Mouse (Mus musculus): ENCODE data around the gene Cic. TPM values are rescaled to one million over a fixed set of nuclear protein-coding genes. Genes with fewer than 3 reads are reported as not detected.
"Not testable (repeated sequence)": the region's sequence is repeated elsewhere in the genome, so short reads cannot be mapped to it uniquely, and the experiment has no call there.

Cic gene
- polyA plus RNA-seq, 1 experiment from 2014 or later = 38.0 TPM

DNA sequence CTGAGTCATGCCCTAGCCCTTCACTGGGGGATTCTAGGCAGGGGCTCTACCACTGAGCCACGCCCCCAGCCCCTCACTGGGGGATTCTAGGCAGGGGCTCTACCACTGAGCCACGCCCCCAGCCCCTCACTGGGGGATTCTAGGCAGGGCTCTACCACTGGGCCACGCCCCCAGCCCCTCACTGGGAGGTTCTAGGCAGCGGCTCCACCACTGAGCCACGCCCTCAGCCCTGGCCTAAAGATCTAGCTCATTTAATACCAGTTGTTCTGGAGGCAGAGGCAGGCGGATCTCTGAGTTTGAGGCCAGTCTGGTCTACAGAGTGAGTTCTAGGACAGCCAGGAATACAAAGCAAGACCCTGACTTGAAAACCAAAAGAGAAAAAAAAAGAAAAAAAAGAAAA lies 57.9 kb downstream of the Cic start:
- H3K4me1 ChIP-seq (replicated peaks; ENCODE audit: control insufficient read depth, insufficient read depth, low read length); ATAC-seq (replicated peaks; ENCODE audit: low FRiP score, low TSS enrichment, low read depth); H3K4me2 ChIP-seq (ENCODE audit: low read length); H3K9ac ChIP-seq (ENCODE audit: low read length); DNase-seq (ENCODE audit: low spot score); H3K4me3 ChIP-seq (ENCODE audit: low read depth, low read length); H3K9me3 ChIP-seq (ENCODE audit: control insufficient read depth, low read length); H3K27ac ChIP-seq (ENCODE audit: low read depth); H3K27me3 ChIP-seq (replicated peaks; ENCODE audit: control insufficient read depth, insufficient read depth, low read length): not testable (repeated sequence)
- 91% methylated on average over 5 of the region's 6 CpGs for WGBS
- peaks cover 11% of the 10 kb centered on the region for H3K36me3 ChIP-seq (ENCODE audit: control insufficient read depth, insufficient read depth, low read length)

DNA sequence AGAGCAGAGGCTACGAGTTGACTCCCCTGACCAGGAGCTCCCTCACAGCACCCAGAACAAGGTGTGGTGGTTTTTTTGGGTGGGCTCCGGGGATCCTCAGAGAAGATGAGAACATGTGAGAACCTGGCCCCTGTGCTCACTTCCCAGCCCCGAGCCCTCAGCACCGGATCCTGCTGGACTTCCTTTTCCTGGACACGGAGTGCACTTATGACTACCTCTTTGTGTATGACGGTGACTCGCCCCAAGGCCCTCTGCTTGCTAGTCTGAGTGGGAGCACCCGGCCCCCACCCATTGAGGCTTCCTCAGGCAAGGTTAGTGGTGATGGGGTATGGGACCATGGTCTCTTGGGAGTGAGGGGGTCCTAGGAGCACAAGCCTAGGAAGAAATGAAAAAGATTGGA lies 58.7 kb downstream of the Cic start:
- Histone ChIP-seq H3K9ac (ENCODE audit: low read length) (no peak overlapping the region), H3K4me1 (replicated peaks; ENCODE audit: control insufficient read depth, insufficient read depth, low read length) (peaks cover 10% of the 10 kb centered on the region), H3K9me3 (ENCODE audit: control insufficient read depth, low read length) (no peaks in the 10 kb centered on the region), H3K36me3 (ENCODE audit: control insufficient read depth, insufficient read depth, low read length) (peaks cover 19% of the 10 kb centered on the region), H3K27me3 (replicated peaks; ENCODE audit: control insufficient read depth, insufficient read depth, low read length) (no peaks in the 10 kb centered on the region), H3K27ac (ENCODE audit: low read depth) (no peak overlapping the region), H3K4me3 (ENCODE audit: low read depth, low read length) (no peak overlapping the region), H3K4me2 (ENCODE audit: low read length) (no peak overlapping the region)
- WGBS = 87% methylated on average over 8 of the region's 8 CpGs
- DNase-seq (ENCODE audit: low spot score) (no peak), ATAC-seq (replicated peaks; ENCODE audit: low FRiP score, low TSS enrichment, low read depth) (no peak)

DNA sequence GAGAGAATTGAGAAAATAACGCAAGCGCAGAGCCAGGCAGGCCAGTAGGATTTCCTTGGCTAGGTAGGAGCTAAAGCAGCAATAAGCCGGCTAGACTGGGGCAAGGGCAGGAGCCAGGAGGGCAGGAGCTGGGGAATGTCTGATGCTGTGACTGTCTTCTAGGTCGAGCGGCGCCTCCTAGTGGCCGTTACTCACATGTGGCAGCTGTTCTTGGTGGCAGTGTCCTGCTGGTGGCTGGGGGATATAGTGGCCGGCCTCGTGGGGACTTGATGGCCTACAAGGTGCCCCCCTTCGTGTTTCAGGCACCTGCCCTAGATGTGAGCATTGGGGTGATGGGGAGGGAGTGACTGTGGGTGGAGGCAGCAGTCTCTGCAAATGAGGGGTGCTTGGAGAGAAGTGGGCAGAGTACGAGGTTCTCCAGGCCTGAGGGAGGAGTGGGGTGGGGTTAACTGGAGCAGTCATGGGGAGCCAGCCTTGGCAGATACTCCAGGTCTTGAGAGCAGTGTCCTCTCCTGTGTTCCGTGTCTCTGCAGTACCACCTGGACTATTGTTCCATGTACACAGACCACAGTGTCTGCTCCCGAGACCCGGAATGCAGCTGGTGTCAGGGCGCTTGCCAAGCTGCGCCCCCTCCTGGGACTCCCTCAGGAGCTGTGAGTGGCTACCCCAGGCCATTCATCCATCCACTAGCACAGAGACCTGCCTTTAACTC lies 66.2 kb downstream of the Cic start:
- H3K27ac ChIP-seq (ENCODE audit: low read depth) = no peak overlapping the region
- no peak overlapping the region for H3K9ac ChIP-seq (ENCODE audit: low read length)
- H3K27me3 ChIP-seq (replicated peaks; ENCODE audit: control insufficient read depth, insufficient read depth, low read length) = no peaks in the 10 kb centered on the region
- DNase-seq (ENCODE audit: low spot score) (peak; percentile 79), ATAC-seq (replicated peaks; ENCODE audit: low FRiP score, low TSS enrichment, low read depth) (peak; percentile 51)
- no peaks in the 10 kb centered on the region for H3K9me3 ChIP-seq (ENCODE audit: control insufficient read depth, low read length)
- H3K36me3 ChIP-seq (ENCODE audit: control insufficient read depth, insufficient read depth, low read length) = peaks cover 58% of the 10 kb centered on the region
- H3K4me2 ChIP-seq (ENCODE audit: low read length) = no peak overlapping the region
- no peak overlapping the region for H3K4me3 ChIP-seq (ENCODE audit: low read depth, low read length)
- 42% methylated on average over 16 of the region's 16 CpGs for WGBS
- H3K4me1 ChIP-seq (replicated peaks; ENCODE audit: control insufficient read depth, insufficient read depth, low read length) = no peaks in the 10 kb centered on the region

DNA sequence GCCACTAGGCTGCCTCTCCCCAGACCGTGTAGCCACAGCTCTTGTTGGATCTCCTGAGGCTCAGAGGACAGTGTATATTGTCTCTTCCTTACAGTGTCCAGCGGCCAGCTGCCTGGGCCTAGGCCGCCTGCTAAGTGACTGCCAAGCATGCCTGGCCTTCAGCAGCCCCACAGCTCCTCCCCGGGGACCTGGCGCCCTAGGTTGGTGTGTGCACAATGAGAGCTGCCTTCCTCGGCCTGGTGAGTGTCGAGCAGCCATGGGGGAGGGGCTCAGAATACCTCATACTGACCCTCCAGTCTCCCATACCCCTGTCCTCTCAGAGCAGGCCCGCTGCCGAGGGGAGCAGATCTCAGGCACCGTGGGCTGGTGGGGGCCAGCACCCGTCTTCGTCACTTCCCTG lies 67.0 kb downstream of the Cic start:
- Histone ChIP-seq H3K27me3 (replicated peaks; ENCODE audit: control insufficient read depth, insufficient read depth, low read length) (no peaks in the 10 kb centered on the region), H3K27ac (ENCODE audit: low read depth) (no peak overlapping the region), H3K9me3 (ENCODE audit: control insufficient read depth, low read length) (no peaks in the 10 kb centered on the region), H3K4me3 (ENCODE audit: low read depth, low read length) (no peak overlapping the region), H3K36me3 (ENCODE audit: control insufficient read depth, insufficient read depth, low read length) (peaks cover 58% of the 10 kb centered on the region), H3K4me2 (ENCODE audit: low read length) (no peak overlapping the region), H3K9ac (ENCODE audit: low read length) (no peak overlapping the region), H3K4me1 (replicated peaks; ENCODE audit: control insufficient read depth, insufficient read depth, low read length) (no peaks in the 10 kb centered on the region)
- DNase-seq (ENCODE audit: low spot score) = no peak
- WGBS = 85% methylated on average over 12 of the region's 12 CpGs
- ATAC-seq (replicated peaks; ENCODE audit: low FRiP score, low TSS enrichment, low read depth) = no peak

DNA sequence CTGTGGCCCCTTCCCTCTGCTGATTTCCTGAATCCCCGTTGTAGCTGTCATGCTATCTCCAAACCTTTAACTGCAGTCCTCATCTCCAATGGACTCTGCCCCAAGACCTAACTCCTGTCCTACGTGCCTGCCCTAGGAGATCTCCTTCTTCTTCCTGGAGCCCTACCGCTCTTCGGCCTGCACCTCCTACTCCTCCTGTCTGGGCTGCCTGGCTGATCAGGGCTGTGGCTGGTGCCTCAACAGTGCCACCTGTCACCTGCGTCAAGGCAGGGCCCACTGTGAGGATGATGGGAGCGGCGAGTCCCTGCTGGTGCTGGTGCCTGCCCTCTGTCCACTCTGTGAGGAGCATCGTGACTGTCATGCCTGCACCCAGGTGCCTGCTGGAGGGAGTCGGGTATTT lies 71.8 kb downstream of the Cic start:
- H3K9me3 ChIP-seq (ENCODE audit: control insufficient read depth, low read length) = no peaks in the 10 kb centered on the region
- H3K4me2 ChIP-seq (ENCODE audit: low read length) = no peak overlapping the region
- no peak overlapping the region for H3K27ac ChIP-seq (ENCODE audit: low read depth)
- H3K36me3 ChIP-seq (ENCODE audit: control insufficient read depth, insufficient read depth, low read length) = peaks cover 65% of the 10 kb centered on the region
- ATAC-seq (replicated peaks; ENCODE audit: low FRiP score, low TSS enrichment, low read depth) (no peak), DNase-seq (ENCODE audit: low spot score) (no peak)
- H3K9ac ChIP-seq (ENCODE audit: low read length) = no peak overlapping the region
- 90% methylated on average over 9 of the region's 9 CpGs for WGBS
- H3K27me3 ChIP-seq (replicated peaks; ENCODE audit: control insufficient read depth, insufficient read depth, low read length) = no peaks in the 10 kb centered on the region
- H3K4me3 ChIP-seq (ENCODE audit: low read depth, low read length) = no peak overlapping the region
- no peaks in the 10 kb centered on the region for H3K4me1 ChIP-seq (replicated peaks; ENCODE audit: control insufficient read depth, insufficient read depth, low read length)

DNA sequence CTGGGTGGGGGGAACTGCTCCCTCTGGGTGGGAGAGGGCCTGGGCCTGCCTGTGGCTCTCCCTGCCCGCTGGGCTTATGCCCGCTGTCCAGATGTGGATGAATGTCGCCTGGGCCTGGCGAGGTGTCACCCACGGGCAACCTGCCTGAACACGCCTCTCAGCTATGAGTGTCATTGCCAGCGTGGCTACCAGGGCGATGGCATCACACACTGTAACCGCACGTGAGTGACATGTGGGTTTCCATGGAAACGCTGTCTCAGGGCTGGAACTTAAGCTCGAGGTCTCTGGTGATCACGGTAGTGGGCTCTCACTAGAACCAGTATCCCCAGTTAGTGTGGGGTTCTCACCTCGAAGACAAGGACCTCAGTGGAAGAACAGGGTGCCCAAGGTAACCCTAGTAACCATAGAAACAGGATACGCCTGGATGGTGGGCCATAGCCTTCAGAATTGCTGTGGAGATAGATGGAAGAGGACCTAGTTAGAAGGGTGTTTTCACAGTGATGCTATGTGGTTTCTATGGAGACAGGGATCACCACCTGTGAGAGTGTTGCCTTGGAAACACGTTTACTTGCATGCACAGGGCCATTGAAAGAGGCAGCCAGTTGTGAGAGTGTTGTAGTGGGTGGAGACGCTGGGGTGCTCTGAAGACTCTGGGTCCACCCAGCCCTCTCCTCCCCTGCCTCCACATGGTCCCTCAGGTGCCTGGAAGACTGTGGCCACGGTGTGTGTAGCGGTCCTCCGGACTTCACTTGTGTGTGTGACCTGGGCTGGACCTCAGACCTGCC lies 73.7 kb downstream of the Cic start:
- no peaks in the 10 kb centered on the region for H3K4me1 ChIP-seq (replicated peaks; ENCODE audit: control insufficient read depth, insufficient read depth, low read length)
- H3K27me3 ChIP-seq (replicated peaks; ENCODE audit: control insufficient read depth, insufficient read depth, low read length) = no peaks in the 10 kb centered on the region
- H3K9ac ChIP-seq (ENCODE audit: low read length) = no peak overlapping the region
- H3K4me2 ChIP-seq (ENCODE audit: low read length) = no peak overlapping the region
- H3K36me3 ChIP-seq (ENCODE audit: control insufficient read depth, insufficient read depth, low read length) = peaks cover 51% of the 10 kb centered on the region
- 85% methylated on average over 20 of the region's 20 CpGs for WGBS
- DNase-seq (ENCODE audit: low spot score) (no peak), ATAC-seq (replicated peaks; ENCODE audit: low FRiP score, low TSS enrichment, low read depth) (no peak)
- no peak overlapping the region for H3K4me3 ChIP-seq (ENCODE audit: low read depth, low read length)
- H3K27ac ChIP-seq (ENCODE audit: low read depth) = no peak overlapping the region
- H3K9me3 ChIP-seq (ENCODE audit: control insufficient read depth, low read length) = no peaks in the 10 kb centered on the region

Small RNAs within 50 kb of the gene (microRNA-seq; reads per million reads assigned to microRNA genes)
- not detected for gene Mir7048

Other genes with a start within 250 kb of the Cic start
- gene Grik5, start 195.4 kb upstream of the Cic start, polyA plus RNA-seq (2014; fragmentation: Nextera tagmentation; extraction: Ambion mirVana) = 7.0 and 8.8 TPM in 2 replicates
- 21.9 and 24.8 TPM in 2 replicates for gene Zfp574, start 195.1 kb upstream of the Cic start, polyA plus RNA-seq (2014; fragmentation: Nextera tagmentation; extraction: Ambion mirVana)
- gene Pou2f2, start 88.0 kb upstream of the Cic start, polyA plus RNA-seq (2014; fragmentation: Nextera tagmentation; extraction: Ambion mirVana) = 2.1 and 2.2 TPM in 2 replicates
- 8.0 and 9.0 TPM in 2 replicates for gene Dedd2, start 47.1 kb upstream of the Cic start, polyA plus RNA-seq (2014; fragmentation: Nextera tagmentation; extraction: Ambion mirVana)
- 3.9 and 4.2 TPM in 2 replicates for gene Zfp526, start 46.3 kb upstream of the Cic start, polyA plus RNA-seq (2014; fragmentation: Nextera tagmentation; extraction: Ambion mirVana)
- gene Gsk3a, start 29.9 kb upstream of the Cic start, polyA plus RNA-seq (2014; fragmentation: Nextera tagmentation; extraction: Ambion mirVana) = 13.2 and 13.6 TPM in 2 replicates
- gene Erf, start 16.9 kb upstream of the Cic start, polyA plus RNA-seq (2014; fragmentation: Nextera tagmentation; extraction: Ambion mirVana) = 19.9 and 22.0 TPM in 2 replicates
- gene Pafah1b3, start 30.3 kb downstream of the Cic start, polyA plus RNA-seq (2014; fragmentation: Nextera tagmentation; extraction: Ambion mirVana) = 198 and 203 TPM in 2 replicates
- gene Prr19, start 33.7 kb downstream of the Cic start, polyA plus RNA-seq (2014; fragmentation: Nextera tagmentation; extraction: Ambion mirVana) = 0.62 and 0.71 TPM in 2 replicates
- 1.5 and 1.6 TPM in 2 replicates for gene Tmem145, start 38.4 kb downstream of the Cic start, polyA plus RNA-seq (2014; fragmentation: Nextera tagmentation; extraction: Ambion mirVana)
- 10.8 and 11.4 TPM in 2 replicates for gene Megf8, start 49.5 kb downstream of the Cic start, polyA plus RNA-seq (2014; fragmentation: Nextera tagmentation; extraction: Ambion mirVana)
- not detected in 2 replicates for gene Cnfn, start 102.0 kb downstream of the Cic start, polyA plus RNA-seq (2014; fragmentation: Nextera tagmentation; extraction: Ambion mirVana)
- 3.6 and 4.9 TPM in 2 replicates for gene Lipe, start 131.0 kb downstream of the Cic start, polyA plus RNA-seq (2014; fragmentation: Nextera tagmentation; extraction: Ambion mirVana)
- 0.42 TPM in 1 of 2 replicates, not detected in the other for gene Cxcl17, start 145.2 kb downstream of the Cic start, polyA plus RNA-seq (2014; fragmentation: Nextera tagmentation; extraction: Ambion mirVana)
- 12.0 and 13.1 TPM in 2 replicates for gene Ceacam1, start 209.9 kb downstream of the Cic start, polyA plus RNA-seq (2014; fragmentation: Nextera tagmentation; extraction: Ambion mirVana)

Measured in intestine, embryonic 14.5 days (tissue).